8 mouse cellular contexts compared by ENCODE assay signal in the genomic region with DNA sequence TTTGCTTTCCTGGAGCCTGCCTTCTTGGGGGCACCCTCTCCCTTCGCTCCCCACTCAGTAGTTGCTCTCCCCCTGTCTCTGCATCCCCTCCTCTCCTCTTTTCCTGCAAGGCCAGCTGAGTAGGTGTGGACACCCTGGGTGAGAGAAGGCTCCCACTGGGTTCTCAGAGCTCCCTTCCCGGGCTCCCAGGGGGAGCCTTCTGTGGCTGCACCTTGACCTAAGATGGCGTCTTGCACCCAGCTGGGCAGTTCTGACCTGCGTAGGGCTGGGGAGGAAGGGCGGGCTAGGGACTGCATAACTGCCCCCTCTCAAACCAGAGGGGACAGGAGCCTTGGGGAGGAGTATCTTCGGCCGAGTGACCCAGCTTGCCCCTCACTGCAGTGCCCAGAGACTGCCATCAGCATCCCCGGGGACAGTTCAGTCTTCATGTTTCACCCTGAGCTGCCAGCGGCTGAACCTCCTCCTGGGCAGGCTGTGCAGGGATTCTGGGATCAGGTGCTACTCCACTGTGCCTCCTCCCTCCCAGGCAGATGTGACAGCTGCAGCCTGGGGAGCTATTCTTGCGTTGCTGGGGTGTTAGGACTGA. TPM values are rescaled to one million over a fixed set of nuclear protein-coding genes. Genes with fewer than 3 reads are reported as not detected.
DNase-seq lines count a peak whose midpoint lies in the region; ATAC-seq lines count a peak whose summit lies in the region.

No protein-coding gene starts in this region.

- H3K27ac ChIP-seq in lung, embryonic 16.5 days (ENCODE audit: low read length): peak overlapping the region; percentile 96
- H3K27ac ChIP-seq in limb, embryonic 13.5 days: peak overlapping the region; percentile 93

- no peaks in the 10 kb centered on the region for H3K36me3 ChIP-seq in lung, embryonic 16.5 days (ENCODE audit: control insufficient read depth, insufficient read depth, low read length)
- H3K36me3 ChIP-seq in limb, embryonic 13.5 days: 0 out of 2 replicates have a peak, but pooled peaks cover 3% of the 10 kb centered on the region

- 7% methylated on average over 10 of the region's 10 CpGs for WGBS in lung, embryonic 16.5 days
- 4% methylated on average over 10 of the region's 10 CpGs for WGBS in limb, embryonic 13.5 days

- no peaks in the 10 kb centered on the region for H3K9me3 ChIP-seq in lung, embryonic 16.5 days (ENCODE audit: control insufficient read depth, low read length)
- no peaks in the 10 kb centered on the region for H3K9me3 ChIP-seq in limb, embryonic 13.5 days

- intact Hi-C loops in heart, postnatal 10 days (cut with DNase I): loop anchor here (1.0 to 5.0 kb wide), 2 partner anchors 26 to 64 kb away; no protein-coding TSS in a partner anchor
- intact Hi-C loops in left cerebral cortex, postnatal 36 days (cut with DNase I): loop anchor here (5.0 kb wide), 2 partner anchors 49 to 64 kb away; no protein-coding TSS in a partner anchor

- no peak for DNase-seq in lung, postnatal 10 days
- peak; percentile 53 to 54 for DNase-seq in heart, postnatal 10 days
- DNase-seq in retina, embryonic 14.5 days (ENCODE audit: low spot score): peak; percentile 51
- DNase-seq in layer of hippocampus, adult 9-10 months (ENCODE audit: low spot score): no peak
- DNase-seq in left cerebral cortex, postnatal 36 days (ENCODE audit: low spot score in 2 of 2): no peak

- no peaks in the 10 kb centered on the region for H3K27me3 ChIP-seq in lung, embryonic 16.5 days (ENCODE audit: control insufficient read depth, insufficient read depth, low read depth, low read length)
- H3K27me3 ChIP-seq in limb, embryonic 13.5 days: no peaks in the 10 kb centered on the region

- peak overlapping the region; percentile 85 for H3K4me2 ChIP-seq in lung, embryonic 16.5 days (ENCODE audit: low read depth, low read length)
- peak overlapping the region; percentile 87 for H3K4me2 ChIP-seq in limb, embryonic 13.5 days (replicated peaks)

- ATAC-seq in lung, embryonic 16.5 days (ENCODE audit: low read depth): peak; percentile 1; the same call in 1 of the 2 replicates
- 0 out of 2 replicates have a peak, but pooled peaks have one; percentile 8 for ATAC-seq in common myeloid progenitor, adult 5-6 weeks (replicated peaks; ENCODE audit: low read depth, poor library complexity, severe bottlenecking)
- no peak for ATAC-seq in limb, embryonic 13.5 days (ENCODE audit: low FRiP score, low read depth)

- H3K9ac ChIP-seq in lung, embryonic 16.5 days (ENCODE audit: low read length): peak overlapping the region; percentile 88
- H3K9ac ChIP-seq in limb, embryonic 13.5 days: peak overlapping the region; percentile 93

- peaks cover 46% of the 10 kb centered on the region for H3K4me1 ChIP-seq in lung, embryonic 16.5 days (replicated peaks; ENCODE audit: control insufficient read depth, insufficient read depth, low read length)
- H3K4me1 ChIP-seq in limb, embryonic 13.5 days: peaks cover 56% of the 10 kb centered on the region

- H3K4me3 ChIP-seq in lung, embryonic 16.5 days (ENCODE audit: low read length): peak overlapping the region; percentile 82
- H3K4me3 ChIP-seq in limb, embryonic 13.5 days: peak overlapping the region; percentile 93

RNA-seq across cellular contexts. Expression of gene Dnmt3a, which starts 2.7 kb away (rescaled TPM):
- polyA plus RNA-seq in lung, embryonic 16.5 days (2015; fragmentation: Nextera tagmentation; extraction: Ambion mirVana): 64.2 and 77.3 TPM in 2 replicates
- total RNA-seq in common myeloid progenitor, adult 5-6 weeks (2017): 23.7 and 24.7 TPM in 2 replicates
- total RNA-seq in heart, postnatal 10 days (2021): 100 to 1,000 TPM; 105 to 121 TPM
- 200 and 203 TPM in 2 replicates for polyA plus RNA-seq in limb, embryonic 13.5 days (2015; fragmentation: Nextera tagmentation; extraction: Ambion mirVana)
- 100 to 1,000 TPM; 100 to 124 TPM for total RNA-seq in left cerebral cortex, postnatal 36 days (2021)

Comparison
In these comparisons a context has a peak if more than half of its experiments do, and no peak if none do; other contexts are left out.
1. DNase-seq: peak in heart, postnatal 10 days (2 of 2) and retina, embryonic 14.5 days (single experiment); none in lung, postnatal 10 days (single experiment), layer of hippocampus, adult 9-10 months (single experiment) and left cerebral cortex, postnatal 36 days (0 of 2).